Mouse (Mus musculus) forebrain, embryonic 13.5 days (tissue): Measurements from ENCODE around the gene Krt88. TPM values are rescaled to one million over a fixed set of nuclear protein-coding genes. Genes with fewer than 3 reads are reported as not detected.

Source experiments
- ATAC-seq: fragments of 200-750 bp; cut with Nextera tagmentation; 2 replicates; pipeline ENCODE4 v1.8.0; 2017
- H3K27ac ChIP-seq: fragments of 300-500 bp; sonication (generic); 2 replicates; pipeline ENCODE4 v1.5.1; 2015; ENCODE audit warnings: inconsistent platforms, mild to moderate bottlenecking, moderate library complexity
- H3K27me3 ChIP-seq: fragments of 300-500 bp; sonication (generic); 2 replicates; pipeline ENCODE4 v1.6.1; 2015; ENCODE audit warnings: mild to moderate bottlenecking, inconsistent platforms
- H3K36me3 ChIP-seq: fragments of 300-500 bp; sonication (generic); 2 replicates; pipeline ENCODE4 v1.6.1; 2015; ENCODE audit warnings: mild to moderate bottlenecking, inconsistent platforms; ENCODE audit not compliant: poor library complexity, severe bottlenecking
- H3K4me1 ChIP-seq: fragments of 300-500 bp; sonication (generic); 2 replicates; pipeline ENCODE4 v1.6.1; 2015; ENCODE audit warnings: inconsistent platforms
- H3K4me2 ChIP-seq: fragments of 300-500 bp; sonication (generic); 2 replicates; pipeline ENCODE4 v1.6.1; 2015; ENCODE audit warnings: inconsistent platforms, mild to moderate bottlenecking, moderate library complexity
- H3K4me3 ChIP-seq: fragments of 300-500 bp; sonication (generic); 2 replicates; pipeline ENCODE4 v1.5.1; 2015; ENCODE audit warnings: mild to moderate bottlenecking, inconsistent platforms
- H3K9ac ChIP-seq: fragments of 300-500 bp; sonication (generic); 2 replicates; pipeline ENCODE4 v1.6.1; 2015; ENCODE audit warnings: mild to moderate bottlenecking, inconsistent platforms
- H3K9me3 ChIP-seq: fragments of 300-500 bp; sonication (generic); replicated peaks from 2 replicates; pipeline ENCODE4 v1.6.1; 2016; ENCODE audit warnings: inconsistent platforms
- WGBS: fragments of 180-500 bp; shearing (Covaris S2); methylation state at CpG from one replicate; pipeline ENCODE4 v1.1.7; 2015; 5-methylcytosine and 5-hydroxymethylcytosine counted together
- polyA plus RNA-seq: library from polyadenylated mRNA; unstranded; fragments of >200 nt; fragmentation: Nextera tagmentation; extraction: Ambion mirVana; gene quantifications from 2 replicates; pipeline ENCODE4 v1.2.1, GENCODE M21; 2015

The Krt88 gene
- polyA plus RNA-seq = not detected in 2 replicates

- Histone ChIP-seq H3K36me3 (no peaks in the 10 kb centered on the region), H3K4me3 (no peak within 1 kb of the TSS), H3K4me1 (0 out of 2 replicates have a peak, but pooled peaks cover 4% of the 10 kb centered on the region), H3K9me3 (no peaks in the 10 kb centered on the region), H3K27ac (no peak within 1 kb of the TSS), H3K27me3 (no peaks in the 10 kb centered on the region), H3K9ac (no peak within 1 kb of the TSS), H3K4me2 (no peak within 1 kb of the TSS)
- WGBS = 79% methylated on average over 2 of the region's 2 CpGs
- no peak for ATAC-seq
These were observed at the start of gene Krt88 for GRCm38 (mm10) chr15:101447444-101447843. TSS of gene Krt88 (plus strand) at chr15:101447744.

- Histone ChIP-seq H3K4me3 (no peak overlapping the region), H3K4me2 (no peak overlapping the region), H3K36me3 (no peaks in the 10 kb centered on the region), H3K27ac (no peak overlapping the region), H3K4me1 (no peaks in the 10 kb centered on the region), H3K9me3 (no peaks in the 10 kb centered on the region), H3K9ac (no peak overlapping the region), H3K27me3 (no peaks in the 10 kb centered on the region)
- 77% methylated on average over 8 of the region's 8 CpGs for WGBS
- ATAC-seq = no peak
These were observed 49.3 kb upstream of the Krt88 start for GRCm38 (mm10) chr15:101398269-101398668.

GRCm38 (mm10) chr15:101410775-101411174 lies 36.8 kb upstream of the Krt88 start, which contains the start of gene Krt7:
TSS of gene Krt7 (plus strand) at chr15:101411043.
- no peaks in the 10 kb centered on the region for H3K9me3 ChIP-seq
- H3K4me2 ChIP-seq = no peak within 1 kb of the TSS
- peaks cover 39% of the 10 kb centered on the region for H3K27me3 ChIP-seq
- no peaks in the 10 kb centered on the region for H3K36me3 ChIP-seq
- H3K4me3 ChIP-seq = no peak within 1 kb of the TSS
- H3K27ac ChIP-seq = no peak within 1 kb of the TSS
- no peaks in the 10 kb centered on the region for H3K4me1 ChIP-seq
- 55% methylated on average over 2 of the region's 2 CpGs for WGBS
- no peak for ATAC-seq
- no peak within 1 kb of the TSS for H3K9ac ChIP-seq

GRCm38 (mm10) chr15:101412188-101412587 lies 35.4 kb upstream of the Krt88 start:
- ATAC-seq = no peak

GRCm38 (mm10) chr15:101413916-101414635 lies 33.5 kb upstream of the Krt88 start:
- H3K4me1 ChIP-seq = no peaks in the 10 kb centered on the region
- 56% methylated on average over 7 of the region's 7 CpGs for WGBS
- no peak for ATAC-seq

More at GRCm38 (mm10) chr15:101412188-101412587, 35.4 kb upstream of the Krt88 start:
- H3K27me3 ChIP-seq = peaks cover 39% of the 10 kb centered on the region
- no peaks in the 10 kb centered on the region for H3K4me1 ChIP-seq
- no peak overlapping the region for H3K4me2 ChIP-seq
- WGBS = 22% methylated on average over 31 of the region's 31 CpGs
- no peak overlapping the region for H3K4me3 ChIP-seq
- H3K27ac ChIP-seq = no peak overlapping the region
- no peaks in the 10 kb centered on the region for H3K9me3 ChIP-seq
- no peak overlapping the region for H3K9ac ChIP-seq
- H3K36me3 ChIP-seq = no peaks in the 10 kb centered on the region

GRCm38 (mm10) chr15:101414807-101415565 lies 32.6 kb upstream of the Krt88 start:
- Histone ChIP-seq H3K4me3 (no peak overlapping the region), H3K36me3 (no peaks in the 10 kb centered on the region), H3K4me2 (no peak overlapping the region), H3K27me3 (peaks cover 39% of the 10 kb centered on the region), H3K9me3 (no peaks in the 10 kb centered on the region), H3K4me1 (no peaks in the 10 kb centered on the region), H3K9ac (no peak overlapping the region), H3K27ac (no peak overlapping the region)
- ATAC-seq = no peak
- whole genome bisulfite sequencing = 45% methylated on average over 11 of the region's 11 CpGs

More at GRCm38 (mm10) chr15:101413916-101414635, 33.5 kb upstream of the Krt88 start:
- Histone ChIP-seq H3K27ac (no peak overlapping the region), H3K4me2 (no peak overlapping the region), H3K36me3 (no peaks in the 10 kb centered on the region), H3K9ac (no peak overlapping the region), H3K4me3 (no peak overlapping the region), H3K27me3 (peaks cover 39% of the 10 kb centered on the region), H3K9me3 (no peaks in the 10 kb centered on the region)

GRCm38 (mm10) chr15:101418950-101419349 lies 28.6 kb upstream of the Krt88 start:
- H3K4me1 ChIP-seq = no peaks in the 10 kb centered on the region
- 84% methylated on average over 4 of the region's 4 CpGs for WGBS
- H3K9me3 ChIP-seq = no peaks in the 10 kb centered on the region
- H3K27me3 ChIP-seq = peaks cover 6% of the 10 kb centered on the region; the same call in 1 of the 2 replicates
- no peaks in the 10 kb centered on the region for H3K36me3 ChIP-seq
- H3K4me2 ChIP-seq = no peak overlapping the region
- no peak overlapping the region for H3K9ac ChIP-seq
- H3K27ac ChIP-seq = no peak overlapping the region
- no peak for ATAC-seq
- H3K4me3 ChIP-seq = no peak overlapping the region

GRCm38 (mm10) chr15:101420903-101421302 lies 26.6 kb upstream of the Krt88 start:
- ATAC-seq = no peak
- H3K9ac ChIP-seq = no peak overlapping the region
- H3K36me3 ChIP-seq = no peaks in the 10 kb centered on the region
- H3K4me2 ChIP-seq = no peak overlapping the region
- H3K4me3 ChIP-seq = no peak overlapping the region
- no peaks in the 10 kb centered on the region for H3K9me3 ChIP-seq
- H3K4me1 ChIP-seq = no peaks in the 10 kb centered on the region
- no peak overlapping the region for H3K27ac ChIP-seq
- H3K27me3 ChIP-seq = no peaks in the 10 kb centered on the region
- WGBS = 72% methylated on average over 6 of the region's 6 CpGs

GRCm38 (mm10) chr15:101424914-101425313 lies 22.6 kb upstream of the Krt88 start:
- Histone ChIP-seq H3K27ac (no peak overlapping the region), H3K4me2 (no peak overlapping the region), H3K4me1 (no peaks in the 10 kb centered on the region), H3K36me3 (no peaks in the 10 kb centered on the region), H3K4me3 (no peak overlapping the region), H3K9ac (no peak overlapping the region), H3K27me3 (no peaks in the 10 kb centered on the region), H3K9me3 (no peaks in the 10 kb centered on the region)
- WGBS = 22% methylated on average over 5 of the region's 5 CpGs
- ATAC-seq = no peak

GRCm38 (mm10) chr15:101436611-101437010 lies 10.9 kb upstream of the Krt88 start:
- Histone ChIP-seq H3K9me3 (no peaks in the 10 kb centered on the region), H3K36me3 (no peaks in the 10 kb centered on the region), H3K4me2 (no peak overlapping the region), H3K9ac (no peak overlapping the region), H3K27ac (no peak overlapping the region), H3K4me3 (no peak overlapping the region), H3K4me1 (peaks cover 7% of the 10 kb centered on the region), H3K27me3 (peaks cover 36% of the 10 kb centered on the region)
- WGBS = 96% methylated on average over 7 of the region's 7 CpGs
- ATAC-seq = no peak

GRCm38 (mm10) chr15:101438555-101438954 lies 9.0 kb upstream of the Krt88 start, which contains the start of gene Krt87:
TSS of gene Krt87 (minus strand) at chr15:101438804.
- Histone ChIP-seq H3K27ac (no peak within 1 kb of the TSS), H3K9me3 (no peaks in the 10 kb centered on the region), H3K36me3 (no peaks in the 10 kb centered on the region), H3K27me3 (peaks cover 36% of the 10 kb centered on the region), H3K4me1 (peaks cover 7% of the 10 kb centered on the region), H3K4me2 (peak within 1 kb of the TSS; percentile 71), H3K9ac (peak within 1 kb of the TSS; percentile 50), H3K4me3 (peak within 1 kb of the TSS; percentile 37)
- no peak for ATAC-seq
- WGBS = 2% methylated on average over 32 of the region's 34 CpGs

- Histone ChIP-seq H3K4me3 (no peak overlapping the region), H3K36me3 (no peaks in the 10 kb centered on the region), H3K4me1 (peaks cover 7% of the 10 kb centered on the region), H3K9ac (no peak overlapping the region), H3K27me3 (peaks cover 36% of the 10 kb centered on the region), H3K27ac (no peak overlapping the region), H3K9me3 (no peaks in the 10 kb centered on the region), H3K4me2 (no peak overlapping the region)
- ATAC-seq = no peak
- WGBS = 78% methylated on average over 4 of the region's 4 CpGs
These were observed 6.7 kb upstream of the Krt88 start for GRCm38 (mm10) chr15:101440837-101441236.
